Mouse (Mus musculus): ENCODE results near the gene Olfr811.

The Olfr811 gene

GRCm38 (mm10) chr10:129804296-129804695 lies at the start of gene Olfr811:
Gene Olfr811 (minus strand): TSS chr10:129804396.
- no peak for DNase-seq

- DNase-seq: no peak
These were observed 43.1 kb upstream of the Olfr811 start for GRCm38 (mm10) chr10:129847343-129847742.

- DNase-seq: no peak
These were observed 41.8 kb upstream of the Olfr811 start, which contains the start of gene Olfr812 for GRCm38 (mm10) chr10:129845994-129846393. Gene Olfr812 (minus strand): TSS chr10:129846094.

GRCm38 (mm10) chr10:129794817-129795216 lies 9.4 kb downstream of the Olfr811 start, which contains the start of gene Olfr810:
Gene Olfr810 (minus strand): TSS chr10:129794917.
- DNase-seq: no peak

- DNase-seq: no peak
These were observed 26.1 kb downstream of the Olfr811 start for GRCm38 (mm10) chr10:129778123-129778522.

GRCm38 (mm10) chr10:129774338-129774737 lies 29.9 kb downstream of the Olfr811 start, which contains the start of gene Olfr809:
Gene Olfr809 (plus strand): TSS chr10:129774638.
- no peak for DNase-seq

GRCm38 (mm10) chr10:129765182-129765581 lies 39.0 kb downstream of the Olfr811 start, which contains the start of gene Olfr808:
Gene Olfr808 (plus strand): TSS chr10:129765482.
- DNase-seq: no peak

GRCm38 (mm10) chr10:129757693-129758092 lies 46.5 kb downstream of the Olfr811 start, which contains the start of gene Olfr807:
Gene Olfr807 (minus strand): TSS chr10:129757793.
- DNase-seq: no peak

Measured in thymus, adult 18-20 months (tissue).